Comparison of ENCODE assay signal across 31 mouse cellular contexts in genomic region chr7:99993159-99993558, GRCm38 (mm10). TPM values are rescaled to one million over a fixed set of nuclear protein-coding genes. Genes with fewer than 3 reads are reported as not detected.
"Had no signal": no experiment of that assay in that cellular context is flagged by ENCODE, and none has a peak within 500 bp of the region (broad histone marks: within the 10 kb centered on the region; RNA-seq: fewer than 3 reads in every experiment).

No protein-coding gene starts in this region.

- H3K4me1 ChIP-seq: embryonic facial prominence, embryonic 12.5 days; embryonic facial prominence, embryonic 13.5 days; embryonic facial prominence, embryonic 15.5 days; forebrain, embryonic 12.5 days; forebrain, embryonic 13.5 days; forebrain, embryonic 15.5 days had no signal

- H3K27ac ChIP-seq: embryonic facial prominence, embryonic 10.5 days; embryonic facial prominence, embryonic 12.5 days; embryonic facial prominence, embryonic 13.5 days; embryonic facial prominence, embryonic 15.5 days; forebrain, embryonic 10.5 days; forebrain, embryonic 12.5 days; forebrain, embryonic 13.5 days; forebrain, embryonic 15.5 days; gastrocnemius, adult 2 months; heart, adult 2 months had no signal

- H3K36me3 ChIP-seq: embryonic facial prominence, embryonic 10.5 days; embryonic facial prominence, embryonic 12.5 days; embryonic facial prominence, embryonic 13.5 days; embryonic facial prominence, embryonic 15.5 days; forebrain, embryonic 10.5 days; forebrain, embryonic 12.5 days; forebrain, embryonic 15.5 days had no signal

- H3K27me3 ChIP-seq: embryonic facial prominence, embryonic 12.5 days; embryonic facial prominence, embryonic 13.5 days; embryonic facial prominence, embryonic 15.5 days; forebrain, embryonic 12.5 days; forebrain, embryonic 13.5 days; forebrain, embryonic 15.5 days had no signal

- H3K4me3 ChIP-seq: embryonic facial prominence, embryonic 10.5 days; embryonic facial prominence, embryonic 12.5 days; embryonic facial prominence, embryonic 13.5 days; embryonic facial prominence, embryonic 15.5 days; erythroblast, embryonic 14.5 days; forebrain, embryonic 10.5 days; forebrain, embryonic 12.5 days; forebrain, embryonic 13.5 days; forebrain, embryonic 15.5 days; gastrocnemius, adult 2 months; heart, adult 2 months had no signal

- DNase-seq: cerebellum, adult 2 months; cerebellum, adult 8-10 months; cerebellum, adult 9-10 months; cerebellum, adult 9-11 months; cerebellum, postnatal 10 days; cerebellum, postnatal 14 days; cerebellum, postnatal 25 days; cerebellum, postnatal 36 days; embryo, embryonic 11 days; forebrain, postnatal 0 days; gastrocnemius, adult 2 months; gastrocnemius, postnatal 10 days; gastrocnemius, postnatal 14 days; gastrocnemius, postnatal 25 days; gastrocnemius, postnatal 36 days; heart, adult 18-20 months; heart, adult 2 months had no signal

- H3K9me3 ChIP-seq: embryonic facial prominence, embryonic 10.5 days; embryonic facial prominence, embryonic 12.5 days; embryonic facial prominence, embryonic 13.5 days; embryonic facial prominence, embryonic 15.5 days; forebrain, embryonic 10.5 days; forebrain, embryonic 12.5 days; forebrain, embryonic 13.5 days; forebrain, embryonic 15.5 days had no signal

- ATAC-seq: forebrain, embryonic 13.5 days; forebrain, embryonic 14.5 days; forebrain, embryonic 15.5 days; forebrain, embryonic 16.5 days; forebrain, postnatal 0 days had no signal

- H3K4me2 ChIP-seq: embryonic facial prominence, embryonic 12.5 days; embryonic facial prominence, embryonic 13.5 days; embryonic facial prominence, embryonic 15.5 days; forebrain, embryonic 12.5 days; forebrain, embryonic 13.5 days; forebrain, embryonic 15.5 days had no signal

- H3K9ac ChIP-seq: embryonic facial prominence, embryonic 12.5 days; embryonic facial prominence, embryonic 13.5 days; embryonic facial prominence, embryonic 15.5 days; forebrain, embryonic 12.5 days; forebrain, embryonic 13.5 days; forebrain, embryonic 15.5 days; forebrain, postnatal 0 days had no signal

RNA-seq across cellular contexts. Expression of gene Chrdl2, which starts 12.8 kb away (rescaled TPM):
- total RNA-seq: common myeloid progenitor, adult 5-6 weeks; forebrain, postnatal 0 days; granulocyte monocyte progenitor cell, adult 5-6 weeks; heart, adult 18-20 months; heart, adult 8-10 months had no signal
- polyA plus RNA-seq: erythroblast, embryonic 14.5 days; forebrain, embryonic 13.5 days; forebrain, embryonic 14.5 days; forebrain, embryonic 15.5 days had no signal
